Mouse (Mus musculus): ENCODE measurements around the gene B230118H07Rik. TPM values are rescaled to one million over a fixed set of nuclear protein-coding genes. Genes with fewer than 3 reads are reported as not detected.

The B230118H07Rik gene
- polyA plus RNA-seq, 1 experiment from 2014 or later, result 49.4 TPM

DNA sequence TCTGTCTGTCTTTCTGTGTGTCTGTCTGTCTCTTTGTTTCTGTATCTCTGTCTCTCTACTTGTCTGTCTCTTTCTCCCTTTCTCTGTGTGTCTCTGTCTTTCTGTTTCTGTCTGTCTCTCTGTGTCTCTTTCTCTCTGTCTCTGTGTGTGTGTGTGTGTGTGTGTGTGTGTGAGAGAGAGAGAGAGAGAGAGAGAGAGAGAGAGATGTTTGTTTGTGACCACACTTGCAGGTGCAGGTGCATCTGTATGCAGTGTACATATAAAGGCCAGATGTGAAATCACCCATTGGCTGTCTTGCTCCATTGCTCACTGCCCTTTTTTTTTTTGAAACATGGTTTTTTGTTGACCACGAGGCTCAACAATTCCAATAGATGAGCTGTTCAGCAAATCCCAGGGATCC lies 1.1 kb upstream of the B230118H07Rik start:
- Histone ChIP-seq H3K27me3 (ENCODE audit: control insufficient read depth, insufficient read depth, low read length) (no peaks in the 10 kb centered on the region; the same call in 1 of the 2 replicates), H3K4me3 (replicated peaks; ENCODE audit: low read depth, low read length) (no peak overlapping the region), H3K9me3 (ENCODE audit: control insufficient read depth, low read length) (no peaks in the 10 kb centered on the region), H3K9ac (replicated peaks; ENCODE audit: low read length) (no peak overlapping the region), H3K36me3 (ENCODE audit: control insufficient read depth, insufficient read depth, low read length) (no peaks in the 10 kb centered on the region), H3K4me1 (ENCODE audit: control insufficient read depth, insufficient read depth, low read length) (no peaks in the 10 kb centered on the region), H3K4me2 (ENCODE audit: low read length) (no peak overlapping the region), H3K27ac (replicated peaks; ENCODE audit: low read depth, low read length) (no peak overlapping the region)
- WGBS, result 46% methylated on average over 1 of the region's 1 CpGs
- DNase-seq (no peak), ATAC-seq (ENCODE audit: low FRiP score, low TSS enrichment) (no peak)

GRCm38 (mm10) chr2:101648361-101648760 lies 971 bp downstream of the B230118H07Rik start:
- H3K27me3 ChIP-seq (ENCODE audit: control insufficient read depth, insufficient read depth, low read length), result no peaks in the 10 kb centered on the region
- no peak for DNase-seq
- no peak for ATAC-seq (ENCODE audit: low FRiP score, low TSS enrichment)

DNA sequence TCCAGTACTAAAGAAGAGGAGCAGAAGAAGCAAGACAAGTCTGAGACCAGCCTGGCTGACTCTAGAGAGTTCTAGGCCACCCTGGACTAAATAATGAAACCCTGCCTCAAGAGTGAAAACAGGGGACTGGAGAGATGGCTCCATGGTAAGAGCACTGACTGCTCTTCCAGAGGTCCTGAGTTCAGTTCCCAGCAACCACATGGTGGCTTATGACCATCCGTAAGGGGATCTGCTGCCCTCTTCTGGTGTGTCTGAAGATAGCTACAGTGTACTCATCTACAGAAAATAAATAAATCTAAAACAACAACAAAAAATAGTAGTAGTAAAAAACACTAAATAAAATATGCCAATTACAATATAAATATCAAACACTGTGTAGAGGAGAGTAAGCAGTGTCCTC lies 3.5 kb downstream of the B230118H07Rik start:
- Histone ChIP-seq H3K27me3 (ENCODE audit: control insufficient read depth, insufficient read depth, low read length) (no peaks in the 10 kb centered on the region), H3K27ac (replicated peaks; ENCODE audit: low read depth, low read length) (no peak overlapping the region), H3K9ac (replicated peaks; ENCODE audit: low read length) (no peak overlapping the region), H3K4me1 (ENCODE audit: control insufficient read depth, insufficient read depth, low read length) (no peaks in the 10 kb centered on the region), H3K9me3 (ENCODE audit: control insufficient read depth, low read length) (no peaks in the 10 kb centered on the region), H3K4me2 (ENCODE audit: low read length) (no peak overlapping the region), H3K4me3 (replicated peaks; ENCODE audit: low read depth, low read length) (no peak overlapping the region), H3K36me3 (ENCODE audit: control insufficient read depth, insufficient read depth, low read length) (no peaks in the 10 kb centered on the region)
- ATAC-seq (ENCODE audit: low FRiP score, low TSS enrichment), result no peak
- WGBS, result 88% methylated on average over 1 of the region's 1 CpGs
- no peak for DNase-seq

More at GRCm38 (mm10) chr2:101648361-101648760, 971 bp downstream of the B230118H07Rik start:
- Histone ChIP-seq H3K4me3 (replicated peaks; ENCODE audit: low read depth, low read length) (no peak overlapping the region), H3K27ac (replicated peaks; ENCODE audit: low read depth, low read length) (no peak overlapping the region), H3K4me1 (ENCODE audit: control insufficient read depth, insufficient read depth, low read length) (no peaks in the 10 kb centered on the region), H3K9ac (replicated peaks; ENCODE audit: low read length) (no peak overlapping the region), H3K4me2 (ENCODE audit: low read length) (no peak overlapping the region), H3K9me3 (ENCODE audit: control insufficient read depth, low read length) (no peaks in the 10 kb centered on the region), H3K36me3 (ENCODE audit: control insufficient read depth, insufficient read depth, low read length) (no peaks in the 10 kb centered on the region)
- WGBS, result 27% methylated on average over 2 of the region's 2 CpGs

DNA sequence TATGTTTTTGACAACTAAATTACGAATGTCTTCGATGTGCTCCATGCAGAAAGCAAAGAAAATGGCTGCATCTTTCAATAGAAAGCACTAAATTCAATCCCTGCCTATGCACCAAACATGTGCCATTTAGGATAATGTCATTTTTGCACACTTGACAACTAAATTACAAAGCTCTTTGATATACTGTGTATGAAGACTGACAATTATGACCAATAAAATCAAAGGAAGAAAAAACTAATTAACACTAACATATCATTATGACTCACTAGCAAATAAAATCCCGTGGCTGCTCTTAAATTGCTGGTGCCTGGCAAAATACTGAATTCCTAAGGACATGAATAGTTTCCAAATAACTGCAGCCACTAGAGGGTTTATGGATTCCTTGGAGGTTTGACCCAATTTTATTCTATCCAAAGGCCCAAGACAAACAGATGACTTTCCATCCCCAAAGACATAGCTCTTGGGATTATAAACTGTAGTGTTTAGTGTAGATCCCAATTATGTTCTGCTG lies 9.4 kb downstream of the B230118H07Rik start:
- Histone ChIP-seq H3K27me3 (ENCODE audit: control insufficient read depth, insufficient read depth, low read length) (no peaks in the 10 kb centered on the region), H3K9me3 (ENCODE audit: control insufficient read depth, low read length) (no peaks in the 10 kb centered on the region), H3K27ac (replicated peaks; ENCODE audit: low read depth, low read length) (no peak overlapping the region), H3K4me2 (ENCODE audit: low read length) (no peak overlapping the region), H3K4me3 (replicated peaks; ENCODE audit: low read depth, low read length) (no peak overlapping the region), H3K9ac (replicated peaks; ENCODE audit: low read length) (no peak overlapping the region), H3K4me1 (ENCODE audit: control insufficient read depth, insufficient read depth, low read length) (peaks cover 5% of the 10 kb centered on the region; the same call in 1 of the 2 replicates), H3K36me3 (ENCODE audit: control insufficient read depth, insufficient read depth, low read length) (no peaks in the 10 kb centered on the region)
- WGBS, result 81% methylated on average over 3 of the region's 3 CpGs
- ATAC-seq (ENCODE audit: low FRiP score, low TSS enrichment) (no peak), DNase-seq (no peak)

- ATAC-seq (ENCODE audit: low FRiP score, low TSS enrichment) (no peak), DNase-seq (no peak)
- Histone ChIP-seq H3K36me3 (ENCODE audit: control insufficient read depth, insufficient read depth, low read length) (no peaks in the 10 kb centered on the region), H3K27me3 (ENCODE audit: control insufficient read depth, insufficient read depth, low read length) (no peaks in the 10 kb centered on the region), H3K27ac (replicated peaks; ENCODE audit: low read depth, low read length) (no peak overlapping the region), H3K4me1 (ENCODE audit: control insufficient read depth, insufficient read depth, low read length) (peaks cover 5% of the 10 kb centered on the region; the same call in 1 of the 2 replicates), H3K9me3 (ENCODE audit: control insufficient read depth, low read length) (no peaks in the 10 kb centered on the region), H3K9ac (replicated peaks; ENCODE audit: low read length) (no peak overlapping the region), H3K4me2 (ENCODE audit: low read length) (no peak overlapping the region), H3K4me3 (replicated peaks; ENCODE audit: low read depth, low read length) (no peak overlapping the region)
- 63% methylated on average over 7 of the region's 7 CpGs for WGBS
Measured at GRCm38 (mm10) chr2:101638979-101639839, 10.1 kb downstream of the B230118H07Rik start.

GRCm38 (mm10) chr2:101628297-101629236 lies 20.8 kb downstream of the B230118H07Rik start:
- Histone ChIP-seq H3K36me3 (ENCODE audit: control insufficient read depth, insufficient read depth, low read length) (no peaks in the 10 kb centered on the region), H3K9ac (replicated peaks; ENCODE audit: low read length) (peak overlapping the region; percentile 50), H3K4me1 (ENCODE audit: control insufficient read depth, insufficient read depth, low read length) (no peaks in the 10 kb centered on the region), H3K4me3 (replicated peaks; ENCODE audit: low read depth, low read length) (peak overlapping the region; percentile 50), H3K27ac (replicated peaks; ENCODE audit: low read depth, low read length) (peak overlapping the region; percentile 83), H3K4me2 (ENCODE audit: low read length) (peak overlapping the region; percentile 73), H3K9me3 (ENCODE audit: control insufficient read depth, low read length) (no peaks in the 10 kb centered on the region), H3K27me3 (ENCODE audit: control insufficient read depth, insufficient read depth, low read length) (no peaks in the 10 kb centered on the region)
- 1% methylated on average over 31 of the region's 31 CpGs for WGBS
- peak; percentile 99 for ATAC-seq (ENCODE audit: low FRiP score, low TSS enrichment)
- peak; percentile 98 for DNase-seq

GRCm38 (mm10) chr2:101627227-101627626 lies 22.1 kb downstream of the B230118H07Rik start:
- Histone ChIP-seq H3K9ac (replicated peaks; ENCODE audit: low read length) (no peak overlapping the region), H3K27ac (replicated peaks; ENCODE audit: low read depth, low read length) (no peak overlapping the region), H3K4me1 (ENCODE audit: control insufficient read depth, insufficient read depth, low read length) (no peaks in the 10 kb centered on the region), H3K36me3 (ENCODE audit: control insufficient read depth, insufficient read depth, low read length) (no peaks in the 10 kb centered on the region), H3K9me3 (ENCODE audit: control insufficient read depth, low read length) (no peaks in the 10 kb centered on the region), H3K4me3 (replicated peaks; ENCODE audit: low read depth, low read length) (no peak overlapping the region), H3K4me2 (ENCODE audit: low read length) (no peak overlapping the region), H3K27me3 (ENCODE audit: control insufficient read depth, insufficient read depth, low read length) (no peaks in the 10 kb centered on the region)
- DNase-seq, result no peak
- no peak for ATAC-seq (ENCODE audit: low FRiP score, low TSS enrichment)

- no peaks in the 10 kb centered on the region for H3K27me3 ChIP-seq (ENCODE audit: control insufficient read depth, insufficient read depth, low read length)
- ATAC-seq (ENCODE audit: low FRiP score, low TSS enrichment) (no peak), DNase-seq (no peak)
- H3K9ac ChIP-seq (replicated peaks; ENCODE audit: low read length), result no peak within 1 kb of the TSS
- no peak within 1 kb of the TSS for H3K4me2 ChIP-seq (ENCODE audit: low read length)
- 0 out of 2 replicates have a peak, but pooled peaks cover 4% of the 10 kb centered on the region for H3K4me1 ChIP-seq (ENCODE audit: control insufficient read depth, insufficient read depth, low read length)
- no peak within 1 kb of the TSS for H3K4me3 ChIP-seq (replicated peaks; ENCODE audit: low read depth, low read length)
- no peak within 1 kb of the TSS for H3K27ac ChIP-seq (replicated peaks; ENCODE audit: low read depth, low read length)
- H3K9me3 ChIP-seq (ENCODE audit: control insufficient read depth, low read length), result no peaks in the 10 kb centered on the region
- no peaks in the 10 kb centered on the region for H3K36me3 ChIP-seq (ENCODE audit: control insufficient read depth, insufficient read depth, low read length)
- 61% methylated on average over 4 of the region's 4 CpGs for WGBS
Measured at GRCm38 (mm10) chr2:101624526-101624925, 24.8 kb downstream of the B230118H07Rik start, which contains the start of gene Rag2. Gene Rag2, plus strand, starts transcription at chr2:101624718.
